Mouse (Mus musculus) spleen, adult 2 months (tissue): ENCODE measurements around the gene Gm11985. TPM values are rescaled to one million over a fixed set of nuclear protein-coding genes. Genes with fewer than 3 reads are reported as not detected.
A peak's percentile ranks its signal among the peaks of the same experiment; 100 is the strongest.

Experiments used
- DNase-seq, 2 experiments: peaks; one replicate each; pipeline versions ENCODE4 v3.0.0 to v3.0.0-alpha.2; 2012 to 2021; ENCODE audit warnings: low spot score in 2 of 2, low read depth in 1 of 2
- H3K27ac ChIP-seq: fragments of 200-500 bp; 2 replicates; pipeline ENCODE4 v1.5.1; 2012; ENCODE audit warnings: low read length, inconsistent platforms; ENCODE audit not compliant: insufficient read depth
- H3K27me3 ChIP-seq: fragments of 200-500 bp; 2 replicates; pipeline ENCODE4 v1.6.1; 2012; ENCODE audit warnings: mild to moderate bottlenecking, moderate library complexity, low read length, inconsistent platforms; ENCODE audit not compliant: control insufficient read depth, insufficient read depth
- H3K36me3 ChIP-seq: fragments of 200-500 bp; 2 replicates; pipeline ENCODE4 v1.6.1; 2012; ENCODE audit warnings: mild to moderate bottlenecking, low read length, inconsistent platforms; ENCODE audit not compliant: control insufficient read depth, insufficient read depth
- H3K4me1 ChIP-seq: fragments of 200-500 bp; 2 replicates; pipeline ENCODE4 v1.6.1; 2011; ENCODE audit warnings: inconsistent platforms; ENCODE audit not compliant: control insufficient read depth, insufficient read depth, insufficient read length
- H3K4me3 ChIP-seq: fragments of 200-500 bp; 2 replicates; pipeline ENCODE4 v1.5.1; 2011; ENCODE audit warnings: mild to moderate bottlenecking, inconsistent platforms; ENCODE audit not compliant: insufficient read depth, insufficient read length; ENCODE audit errors: extremely low read depth
- CTCF ChIP-seq: fragments of 200-500 bp; IDR thresholded peaks from 2 replicates; pipeline ENCODE4 v1.5.1; 2011; ENCODE audit warnings: mild to moderate bottlenecking, inconsistent platforms; ENCODE audit not compliant: insufficient read depth, insufficient read length, insufficient replicate concordance; ENCODE audit errors: extremely low read depth
- POLR2A ChIP-seq: fragments of 200-500 bp; IDR thresholded peaks from 2 replicates; pipeline ENCODE4 v1.6.1; 2011; ENCODE audit warnings: low read depth, low read length, inconsistent platforms
- WGBS: fragments of 180-500 bp; shearing (Covaris S2); methylation state at CpG from one replicate; pipeline ENCODE4 v1.1.7; 2018; 5-methylcytosine and 5-hydroxymethylcytosine counted together
- polyA plus RNA-seq: library from polyadenylated mRNA; depleted of rRNA; stranded (reverse); fragments of >200 nt; gene quantifications from 2 replicates; pipeline ENCODE4 v1.2.3, GENCODE M21; 2012

Gene Gm11985
- polyA plus RNA-seq, 1 experiment = not detected

DNA sequence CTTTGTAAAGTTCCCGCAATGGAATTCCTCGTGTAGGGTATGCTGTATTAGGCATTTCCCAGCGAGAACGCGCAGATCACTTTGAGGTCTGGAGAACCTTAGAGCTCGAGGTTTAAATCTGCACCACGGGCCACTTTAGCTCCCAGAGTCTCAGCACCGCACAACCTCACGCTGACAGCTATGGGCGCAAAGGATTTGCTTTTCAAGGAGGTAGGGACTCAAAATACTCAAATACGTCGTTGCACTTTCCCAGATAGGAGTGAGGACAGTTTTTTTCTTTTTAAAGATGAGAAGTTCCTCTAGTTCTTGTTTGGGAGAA is 25.9 kb upstream of the Gm11985 start:
- TF ChIP-seq CTCF (no peak), POLR2A (no peak)
- Histone ChIP-seq H3K4me3 (no peak overlapping the region), H3K4me1 (no peaks in the 10 kb centered on the region; the same call in 1 of the 2 replicates), H3K27ac (no peak overlapping the region), H3K36me3 (no peaks in the 10 kb centered on the region), H3K27me3 (no peaks in the 10 kb centered on the region)
- WGBS = 6% methylated on average over 12 of the region's 12 CpGs
- no peak for DNase-seq

DNA sequence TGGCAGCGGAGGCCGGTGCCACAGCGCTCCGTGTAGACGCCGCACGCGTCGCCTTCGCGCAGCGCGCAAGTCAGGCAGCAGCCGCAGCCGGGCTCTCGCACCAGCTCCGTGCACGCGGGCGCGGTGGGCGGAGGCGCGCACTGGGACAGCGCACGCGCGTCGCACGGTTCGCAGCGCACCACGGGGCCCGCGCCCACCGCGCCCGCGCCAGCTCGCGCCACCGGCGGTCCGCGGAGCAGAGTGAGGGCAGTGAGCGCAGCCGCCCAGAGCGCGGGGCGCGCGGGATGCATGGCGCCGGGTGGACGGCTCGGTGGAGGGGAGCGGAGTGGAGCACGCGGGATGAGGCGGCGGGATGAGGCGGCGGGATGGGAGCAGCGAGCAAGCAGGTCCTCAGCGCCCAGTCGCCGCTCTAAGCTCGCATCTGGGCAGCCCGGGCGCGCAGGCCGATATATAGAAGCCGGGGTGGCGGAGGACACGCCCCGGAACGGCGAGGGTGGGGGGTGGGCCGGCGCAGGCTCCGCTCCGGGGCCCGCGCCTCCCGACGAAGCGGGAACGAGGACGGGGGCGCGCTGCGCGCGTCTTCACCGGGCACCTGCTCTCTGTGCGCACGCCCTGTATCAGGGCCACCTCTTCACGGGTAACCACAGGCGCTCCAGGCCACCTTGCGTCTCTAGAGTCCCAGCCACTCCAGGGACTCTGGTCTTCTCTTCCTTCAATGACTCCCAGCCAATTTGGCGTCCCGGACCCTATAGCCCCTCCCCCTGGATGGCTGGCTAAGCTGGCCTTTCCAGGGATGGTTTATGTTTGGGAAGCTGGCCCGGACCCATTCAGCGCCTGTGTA is 25.4 kb upstream of the Gm11985 start, which contains the start of gene Igfbp3:
Gene Igfbp3, minus strand, starts transcription at position 423 of the 841 bp plus-strand sequence.
- Histone ChIP-seq H3K4me3 (peak within 1 kb of the TSS; percentile 43), H3K27ac (0 out of 2 replicates have a peak within 1 kb of the TSS, but pooled peaks have one; percentile 35), H3K36me3 (no peaks in the 10 kb centered on the region), H3K27me3 (no peaks in the 10 kb centered on the region), H3K4me1 (no peaks in the 10 kb centered on the region; the same call in 1 of the 2 replicates)
- no peak for TF ChIP-seq CTCF
- TF ChIP-seq POLR2A = no peak
- WGBS = 3% methylated on average over 95 of the region's 104 CpGs
- DNase-seq = no peak

DNA sequence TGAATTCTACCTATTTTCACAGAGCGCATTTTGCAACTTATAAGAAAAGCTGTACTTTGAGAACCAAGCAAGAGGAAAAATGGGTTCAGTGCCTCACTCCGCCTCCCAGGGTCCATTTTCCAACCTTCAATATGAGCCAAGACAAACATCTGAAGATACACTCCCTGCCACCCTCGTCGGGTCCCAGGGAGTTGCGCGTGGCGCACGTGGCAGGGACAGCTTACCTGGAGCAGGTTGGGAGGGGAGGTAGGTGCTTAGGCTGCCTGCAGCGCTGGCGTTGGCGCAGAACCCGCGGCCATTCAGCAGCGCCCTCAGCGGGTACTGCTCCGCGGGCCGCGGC is 24.8 kb upstream of the Gm11985 start:
- Histone ChIP-seq H3K27me3 (no peaks in the 10 kb centered on the region), H3K4me3 (peak overlapping the region; percentile 43), H3K27ac (0 out of 2 replicates have a peak overlapping the region, but pooled peaks have one; percentile 35), H3K4me1 (no peaks in the 10 kb centered on the region; the same call in 1 of the 2 replicates), H3K36me3 (no peaks in the 10 kb centered on the region)
- WGBS = 5% methylated on average over 19 of the region's 19 CpGs
- TF ChIP-seq POLR2A = no peak
- TF ChIP-seq CTCF = no peak
- no peak for DNase-seq

DNA sequence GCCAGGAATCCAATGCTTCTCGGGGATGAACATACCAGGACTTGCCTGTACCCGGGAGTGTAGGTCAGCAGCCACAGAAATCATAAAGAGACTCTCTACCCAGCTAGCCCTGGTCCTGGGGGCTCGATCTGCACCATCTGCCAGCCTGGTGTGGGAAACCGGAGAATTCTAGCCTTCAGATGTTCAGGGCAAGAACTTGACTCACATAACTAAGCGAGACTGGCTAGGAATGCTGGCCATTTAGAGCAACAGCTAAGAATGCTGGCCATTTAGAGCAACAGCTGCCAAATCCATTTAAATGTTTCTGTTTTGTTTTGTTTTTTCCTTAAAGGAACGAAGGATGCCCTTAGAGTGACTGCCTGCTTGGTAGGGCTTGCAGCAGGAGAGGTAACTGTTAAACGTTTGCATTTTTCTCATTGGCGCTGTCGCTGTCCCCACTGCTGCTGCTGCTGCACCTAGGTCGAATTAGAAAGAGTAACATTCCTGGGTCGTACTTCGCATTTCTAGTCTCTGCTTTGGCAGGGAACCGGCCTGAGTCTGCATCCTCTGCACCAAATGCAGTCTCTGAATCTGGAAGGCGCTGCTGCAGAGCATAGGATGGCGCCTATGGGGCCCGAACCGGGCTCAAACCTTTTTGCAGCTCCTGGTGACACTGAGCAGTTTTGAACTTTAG is 23.9 kb upstream of the Gm11985 start:
- Histone ChIP-seq H3K27me3 (no peaks in the 10 kb centered on the region), H3K4me3 (no peak overlapping the region; the same call in 1 of the 2 replicates), H3K4me1 (no peaks in the 10 kb centered on the region; the same call in 1 of the 2 replicates), H3K27ac (0 out of 2 replicates have a peak overlapping the region, but pooled peaks have one; percentile 9), H3K36me3 (no peaks in the 10 kb centered on the region)
- no peak for DNase-seq
- WGBS = 25% methylated on average over 17 of the region's 17 CpGs
- TF ChIP-seq CTCF = no peak
- TF ChIP-seq POLR2A = no peak

DNA sequence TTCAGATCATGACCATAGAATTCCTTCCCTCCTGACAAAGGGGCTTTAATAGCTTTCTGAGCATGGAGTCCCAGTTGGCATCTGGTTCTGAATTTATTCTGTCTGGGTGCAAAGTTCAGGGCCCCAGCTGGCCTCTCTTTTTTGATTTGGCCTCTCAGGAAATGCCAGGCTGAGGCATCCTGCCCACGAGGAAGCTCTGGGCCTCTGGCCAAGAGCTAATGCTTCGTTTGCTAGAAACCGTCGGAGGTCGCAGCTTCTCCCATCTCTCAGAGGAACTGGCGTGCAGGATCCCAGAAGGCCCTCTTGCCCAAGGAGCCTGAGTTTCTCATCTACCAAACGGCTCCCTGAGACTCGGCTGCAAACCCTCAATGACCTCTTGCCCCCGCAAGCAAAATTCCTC is 22.8 kb upstream of the Gm11985 start:
- no peak overlapping the region for H3K27ac ChIP-seq
- H3K4me3 ChIP-seq = no peak overlapping the region
- TF ChIP-seq CTCF (no peak), POLR2A (no peak)
- H3K4me1 ChIP-seq = no peaks in the 10 kb centered on the region; the same call in 1 of the 2 replicates
- 10% methylated on average over 9 of the region's 9 CpGs for WGBS
- no peak for DNase-seq
- H3K36me3 ChIP-seq = no peaks in the 10 kb centered on the region
- H3K27me3 ChIP-seq = no peaks in the 10 kb centered on the region

DNA sequence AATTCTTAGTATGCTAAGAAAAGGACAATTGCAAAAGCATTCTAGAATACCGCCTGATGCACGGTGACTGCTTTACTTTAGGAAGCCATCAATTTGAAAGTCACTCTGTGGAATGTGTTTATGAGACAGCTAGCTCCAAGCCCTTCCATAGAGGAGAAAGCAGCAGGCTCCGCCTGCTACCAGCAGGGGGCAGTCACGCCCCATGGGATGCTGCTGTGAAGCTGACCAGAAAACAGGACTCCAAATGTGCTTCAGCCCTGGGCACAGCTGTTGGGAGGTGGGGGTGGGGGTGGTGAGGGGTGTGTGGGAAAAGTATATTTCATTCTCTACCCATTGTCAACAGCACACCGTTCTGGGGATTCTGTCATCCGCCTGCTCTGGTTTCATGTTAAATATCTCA is 22.0 kb upstream of the Gm11985 start:
- H3K4me3 ChIP-seq = no peak overlapping the region
- WGBS = 18% methylated on average over 6 of the region's 6 CpGs
- no peaks in the 10 kb centered on the region for H3K36me3 ChIP-seq
- no peaks in the 10 kb centered on the region for H3K27me3 ChIP-seq
- TF ChIP-seq POLR2A (no peak), CTCF (peak; percentile 52; the same call in 1 of the 2 replicates)
- H3K27ac ChIP-seq = no peak overlapping the region
- H3K4me1 ChIP-seq = no peaks in the 10 kb centered on the region; the same call in 1 of the 2 replicates
- DNase-seq = no peak

DNA sequence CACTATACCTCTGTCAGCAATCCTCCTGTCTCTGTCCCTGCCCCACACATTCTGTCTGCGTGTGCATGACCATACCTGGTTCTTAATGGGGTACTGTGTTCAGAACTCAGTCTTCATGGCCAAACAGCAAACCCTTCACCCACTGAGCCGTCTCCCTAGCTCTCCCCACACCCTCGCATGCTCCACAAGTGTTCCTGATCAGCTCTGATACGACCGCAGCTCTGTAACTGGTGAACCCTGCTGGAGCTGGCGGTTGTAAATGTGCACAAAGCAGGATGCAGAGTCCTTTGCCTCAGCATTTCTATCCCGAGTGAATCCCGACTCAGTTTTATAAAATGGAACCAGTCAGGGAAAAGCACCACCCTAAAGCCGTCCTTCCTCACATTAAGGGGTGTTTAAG is 15.5 kb upstream of the Gm11985 start:
- Histone ChIP-seq H3K36me3 (no peaks in the 10 kb centered on the region), H3K4me1 (no peaks in the 10 kb centered on the region), H3K27ac (no peak overlapping the region), H3K4me3 (no peak overlapping the region), H3K27me3 (no peaks in the 10 kb centered on the region)
- TF ChIP-seq CTCF = no peak
- no peak for TF ChIP-seq POLR2A
- DNase-seq = no peak
- 86% methylated on average over 9 of the region's 9 CpGs for WGBS
